Mouse (Mus musculus) heart, embryonic 10.5 days (tissue): ENCODE results near the gene Zfp964. TPM values are rescaled to one million over a fixed set of nuclear protein-coding genes. Genes with fewer than 3 reads are reported as not detected.

ENCODE experiments used
- polyA plus RNA-seq: library from polyadenylated mRNA; unstranded; fragments of >200 nt; fragmentation: Nextera tagmentation; extraction: Ambion mirVana; gene quantifications from 2 replicates; pipeline ENCODE4 v1.2.1, GENCODE M21; 2016

Zfp964 gene
- polyA plus RNA-seq, 1 experiment from 2014 or later: 1.3 TPM

Other genes starting within 250 kb of the Zfp964 start
- gene Gm9495, start 200.9 kb upstream of the Zfp964 start, polyA plus RNA-seq: not detected in 2 replicates
- gene Gm7697, start 131.5 kb upstream of the Zfp964 start, polyA plus RNA-seq: not detected in 2 replicates
- 16.9 and 18.8 TPM in 2 replicates for gene Zfp868, start 28.9 kb upstream of the Zfp964 start, polyA plus RNA-seq
- gene Zfp869, start 56.2 kb downstream of the Zfp964 start, polyA plus RNA-seq: 25.1 and 28.5 TPM in 2 replicates
- 3.6 and 4.1 TPM in 2 replicates for gene Zfp963, start 95.5 kb downstream of the Zfp964 start, polyA plus RNA-seq
- 0.44 and 0.65 TPM in 2 replicates for gene Gm20422, start 120.4 kb downstream of the Zfp964 start, polyA plus RNA-seq
- gene Atp13a1, start 136.7 kb downstream of the Zfp964 start, polyA plus RNA-seq: 43.2 and 48.3 TPM in 2 replicates
- 20.4 and 26.4 TPM in 2 replicates for gene Zfp866, start 136.7 kb downstream of the Zfp964 start, polyA plus RNA-seq
- 10.3 and 10.7 TPM in 2 replicates for gene Gmip, start 154.2 kb downstream of the Zfp964 start, polyA plus RNA-seq
- gene Lpar2, start 167.9 kb downstream of the Zfp964 start, polyA plus RNA-seq: 0.32 and 0.73 TPM in 2 replicates
- 5.6 and 6.3 TPM in 2 replicates for gene Pbx4, start 178.0 kb downstream of the Zfp964 start, polyA plus RNA-seq
- gene Cilp2, start 233.2 kb downstream of the Zfp964 start, polyA plus RNA-seq: 0.48 and 0.63 TPM in 2 replicates
- 2.7 and 2.9 TPM in 2 replicates for gene Tssk6, start 247.7 kb downstream of the Zfp964 start, polyA plus RNA-seq
- gene Ndufa13, start 248.1 kb downstream of the Zfp964 start, polyA plus RNA-seq: 217 and 256 TPM in 2 replicates
- 6.7 and 8.7 TPM in 2 replicates for gene Yjefn3, start 248.2 kb downstream of the Zfp964 start, polyA plus RNA-seq